Mouse (Mus musculus): ENCODE results near the gene Fam227a. TPM values are rescaled to one million over a fixed set of nuclear protein-coding genes. Genes with fewer than 3 reads are reported as not detected.

The Fam227a gene
- total RNA-seq, 2 experiments from 2014 or later: 9.2 to 10.1 TPM

- DNase-seq (ENCODE audit: low spot score in 2 of 2): no peak
These were observed 41.6 kb downstream of the Fam227a start for GRCm38 (mm10) chr15:79617135-79617534.

- DNase-seq (ENCODE audit: low spot score in 2 of 2): no peak
These were observed 42.0 kb downstream of the Fam227a start for GRCm38 (mm10) chr15:79616729-79617128.

GRCm38 (mm10) chr15:79615501-79615900, 43.3 kb downstream of the Fam227a start:
- DNase-seq (ENCODE audit: low spot score in 2 of 2): no peak

- DNase-seq (ENCODE audit: low spot score in 2 of 2): no peak
These were observed 49.5 kb downstream of the Fam227a start for GRCm38 (mm10) chr15:79609226-79609625.

GRCm38 (mm10) chr15:79608214-79608613, 50.5 kb downstream of the Fam227a start:
- DNase-seq (ENCODE audit: low spot score in 2 of 2): no peak

GRCm38 (mm10) chr15:79607757-79608156, 51.0 kb downstream of the Fam227a start:
- DNase-seq (ENCODE audit: low spot score in 2 of 2): peak; percentile 39 to 40

- DNase-seq (ENCODE audit: low spot score in 2 of 2): no peak
These were observed 52.6 kb downstream of the Fam227a start for GRCm38 (mm10) chr15:79606161-79606560.

GRCm38 (mm10) chr15:79604990-79605665, 53.6 kb downstream of the Fam227a start, which contains the start of gene Dmc1:
TSS of gene Dmc1 (minus strand) at chr15:79605109.
- peak; percentile 43 to 54 for DNase-seq (ENCODE audit: low spot score in 2 of 2)

GRCm38 (mm10) chr15:79600176-79600575, 58.6 kb downstream of the Fam227a start:
- no peak for DNase-seq (ENCODE audit: low spot score in 2 of 2)

GRCm38 (mm10) chr15:79598715-79599114, 60.0 kb downstream of the Fam227a start:
- DNase-seq (ENCODE audit: low spot score in 2 of 2): no peak

GRCm38 (mm10) chr15:79581581-79581980, 77.2 kb downstream of the Fam227a start:
- no peak for DNase-seq (ENCODE audit: low spot score in 2 of 2)

- no peak for DNase-seq (ENCODE audit: low spot score in 2 of 2)
These were observed 80.9 kb downstream of the Fam227a start for GRCm38 (mm10) chr15:79577671-79578426.

- no peak for DNase-seq (ENCODE audit: low spot score in 2 of 2)
These were observed 81.8 kb downstream of the Fam227a start for GRCm38 (mm10) chr15:79576947-79577346.

- DNase-seq (ENCODE audit: low spot score in 2 of 2): no peak
These were observed 83.1 kb downstream of the Fam227a start for GRCm38 (mm10) chr15:79575543-79576222.

GRCm38 (mm10) chr15:79562417-79562816, 96.3 kb downstream of the Fam227a start:
- no peak for DNase-seq (ENCODE audit: low spot score in 2 of 2)

- no peak for DNase-seq (ENCODE audit: low spot score in 2 of 2)
These were observed 99.1 kb downstream of the Fam227a start for GRCm38 (mm10) chr15:79559649-79560048.

Small RNA genes lying within 50 kb of the gene (microRNA-seq; reads per million reads assigned to microRNA genes)
- 0 reads per million in 2 experiments for gene Gm27903

Other genes with a start within 250 kb of the Fam227a start
- 100 to 1,000 TPM; 172 to 178 TPM for gene Csnk1e, start 203.4 kb downstream of the Fam227a start, total RNA-seq (2021)
- gene Kcnj4, start 153.7 kb downstream of the Fam227a start, total RNA-seq (2021): 10 to 100 TPM; 57.7 to 66.4 TPM
- 1 to 10 TPM; 1.0 to 1.3 TPM for gene Kdelr3, start 142.5 kb downstream of the Fam227a start, total RNA-seq (2021)
- 100 to 1,000 TPM; 381 to 420 TPM for gene Ddx17, start 112.2 kb downstream of the Fam227a start, total RNA-seq (2021)
- gene Dmc1, start 53.8 kb downstream of the Fam227a start, total RNA-seq (2021): 1 to 10 TPM; 1.3 to 1.7 TPM
- 10 to 100 TPM; 55.6 to 56.6 TPM for gene Cby1, start 243 bp upstream of the Fam227a start, total RNA-seq (2021)
- gene Tomm22, start 11.9 kb upstream of the Fam227a start, total RNA-seq (2021): 100 to 1,000 TPM in 1 of 2 experiments, 10 to 100 TPM in 1; 99.9 to 107 TPM
- gene Josd1, start 29.0 kb upstream of the Fam227a start, total RNA-seq (2021): 10 to 100 TPM; 36.6 to 40.5 TPM
- gene Gtpbp1, start 31.9 kb upstream of the Fam227a start, total RNA-seq (2021): 10 to 100 TPM; 42.5 to 46.8 TPM
- 10 to 100 TPM; 16.1 to 19.1 TPM for gene Sun2, start 83.6 kb upstream of the Fam227a start, total RNA-seq (2021)
- gene Dnal4, start 118.9 kb upstream of the Fam227a start, total RNA-seq (2021): 10 to 100 TPM; 31.9 to 33.4 TPM
- 100 to 1,000 TPM; 648 to 749 TPM for gene Nptxr, start 145.8 kb upstream of the Fam227a start, total RNA-seq (2021)
- gene Npcd, start 175.3 kb upstream of the Fam227a start, total RNA-seq (2021): 10 to 100 TPM; 12.5 to 13.3 TPM
- gene Cbx6, start 175.7 kb upstream of the Fam227a start, total RNA-seq (2021): 100 to 1,000 TPM; 252 to 277 TPM
- gene Apobec3, start 232.7 kb upstream of the Fam227a start, total RNA-seq (2021): 1 to 10 TPM; 6.9 to 7.0 TPM

Measured in layer of hippocampus, postnatal 10 days (tissue).